Comparison of ENCODE assay signal across 8 mouse cellular contexts in genomic region chr7:37361802-37362441, GRCm38 (mm10).
DNase-seq lines count a peak whose midpoint lies in the region; ATAC-seq and TF ChIP-seq lines count a peak whose summit lies in the region.

No protein-coding gene starts in this region.

- H3K27me3 ChIP-seq in heart, embryonic 11.5 days (ENCODE audit: control insufficient read depth, insufficient read depth, low read length), result no peaks in the 10 kb centered on the region
- 0 out of 2 replicates have a peak, but pooled peaks cover 1% of the 10 kb centered on the region for H3K27me3 ChIP-seq in kidney, embryonic 16.5 days (ENCODE audit: insufficient read depth, low read length)

- no peak for TF ChIP-seq POLR2A in brain, embryonic 14.5 days (IDR thresholded peaks at IDR 0.05; ENCODE audit: borderline replicate concordance, extremely low read depth, insufficient read depth, insufficient read length, poor library complexity, severe bottlenecking)

- H3K4me1 ChIP-seq in heart, embryonic 11.5 days (ENCODE audit: control insufficient read depth, insufficient read depth, low read length), result 0 out of 2 replicates have a peak, but pooled peaks cover 3% of the 10 kb centered on the region
- peaks cover 25% of the 10 kb centered on the region for H3K4me1 ChIP-seq in kidney, embryonic 16.5 days (ENCODE audit: insufficient read depth, low read length)

- 4% methylated on average over 16 of the region's 16 CpGs for WGBS in heart, embryonic 11.5 days (ENCODE audit: insufficient replicate concordance)
- WGBS in kidney, embryonic 16.5 days, result 2% methylated on average over 16 of the region's 16 CpGs

- H3K4me2 ChIP-seq in heart, embryonic 11.5 days, result peak overlapping the region; percentile 72
- peak overlapping the region; percentile 78 for H3K4me2 ChIP-seq in kidney, embryonic 16.5 days (replicated peaks; ENCODE audit: low read depth, low read length)

- peak overlapping the region; percentile 41 for H3K4me3 ChIP-seq in heart, embryonic 11.5 days (ENCODE audit: low read depth, low read length)
- H3K4me3 ChIP-seq in kidney, embryonic 16.5 days (ENCODE audit: low read length), result peak overlapping the region; percentile 44

- H3K27ac ChIP-seq in heart, embryonic 11.5 days (ENCODE audit: low read depth, low read length), result peak overlapping the region; percentile 50
- peak overlapping the region; percentile 61; the same call in 1 of the 2 replicates for H3K27ac ChIP-seq in kidney, embryonic 16.5 days (ENCODE audit: low read length)

- no peaks in the 10 kb centered on the region for H3K36me3 ChIP-seq in heart, embryonic 11.5 days (ENCODE audit: control insufficient read depth, insufficient read depth, low read length)
- no peaks in the 10 kb centered on the region for H3K36me3 ChIP-seq in kidney, embryonic 16.5 days (ENCODE audit: insufficient read depth, low read length)

- no peaks in the 10 kb centered on the region for H3K9me3 ChIP-seq in heart, embryonic 11.5 days (replicated peaks; ENCODE audit: control insufficient read depth, low read length)
- H3K9me3 ChIP-seq in kidney, embryonic 16.5 days (ENCODE audit: low read length), result no peaks in the 10 kb centered on the region

- no peak for ATAC-seq in heart, embryonic 11.5 days (replicated peaks; ENCODE audit: insufficient number of reproducible peaks, low FRiP score, low TSS enrichment)
- ATAC-seq in kidney, embryonic 16.5 days (ENCODE audit: low FRiP score, low TSS enrichment), result peak; percentile 21

- peak overlapping the region; percentile 65 for H3K9ac ChIP-seq in heart, embryonic 11.5 days (ENCODE audit: low read depth, low read length)
- peak overlapping the region; percentile 65 for H3K9ac ChIP-seq in kidney, embryonic 16.5 days (replicated peaks; ENCODE audit: low read length)

- DNase-seq in Muller cell, postnatal 12 days (ENCODE audit: inconsistent ontology term), result peak; percentile 87
- DNase-seq in brain, embryonic 14.5 days (ENCODE audit: low read depth), result peak; percentile 88
- peak; percentile 62 for DNase-seq in lung, postnatal 36 days
- DNase-seq in testis, postnatal 10 days (ENCODE audit: low spot score), result peak; percentile 61
- no peak for DNase-seq in right cerebral cortex, adult 2 months (ENCODE audit: low spot score in 2 of 2)
- no peak for DNase-seq in layer of hippocampus, adult 11-12 months (ENCODE audit: low spot score)

- TF ChIP-seq CTCF in brain, embryonic 14.5 days (IDR thresholded peaks at IDR 0.05; ENCODE audit: borderline replicate concordance, extremely low read depth, insufficient read depth, insufficient read length), result no peak

Comparison
In these comparisons a context has a peak if more than half of its experiments do, and no peak if none do; other contexts are left out.
1. DNase-seq: peak in Muller cell, postnatal 12 days (single experiment), brain, embryonic 14.5 days (single experiment), lung, postnatal 36 days (single experiment) and testis, postnatal 10 days (single experiment); none in right cerebral cortex, adult 2 months (0 of 2) and layer of hippocampus, adult 11-12 months (single experiment).